Mouse (Mus musculus) brain, embryonic 18.5 days (tissue): ENCODE results near the gene Prrt1.

Experiments
- DNase-seq: peaks from one replicate; pipeline ENCODE4 v3.0.0-alpha.2; 2012; ENCODE audit warnings: low read depth, low spot score

The Prrt1 gene

DNA sequence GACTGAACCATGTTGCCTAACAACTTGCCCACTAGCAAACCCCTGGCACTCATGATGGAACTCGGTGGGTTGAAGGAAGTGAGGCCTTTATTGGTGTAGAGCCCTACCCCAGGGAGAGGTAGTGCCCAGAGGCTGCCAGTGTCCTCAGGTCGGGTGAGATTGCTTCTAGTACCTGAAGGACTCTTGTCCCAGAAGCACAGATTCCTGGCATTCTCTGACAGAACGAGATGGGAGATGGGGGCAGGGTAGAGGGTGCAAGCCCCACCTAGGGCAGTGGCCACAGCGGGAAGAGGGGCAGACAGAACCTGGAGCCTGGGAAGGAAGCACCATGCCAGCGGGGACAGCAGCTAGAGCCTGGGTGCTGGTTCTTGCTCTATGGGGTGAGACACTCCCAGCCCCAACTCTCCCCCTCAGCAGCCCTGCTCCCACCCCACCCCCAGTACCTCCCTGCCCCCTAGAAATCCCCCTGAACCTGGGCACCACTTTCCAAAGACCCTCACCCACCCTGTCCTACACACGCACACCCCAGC is 31.7 kb upstream of the Prrt1 start, which contains the start of gene Ager:
TSS of gene Ager (plus strand) at position 297 of the 530 bp plus-strand sequence.
- DNase-seq = no peak

GRCm38 (mm10) chr17:34599891-34600290 is 29.4 kb upstream of the Prrt1 start:
- no peak for DNase-seq

- DNase-seq = no peak
These were observed 27.5 kb upstream of the Prrt1 start for GRCm38 (mm10) chr17:34601796-34602195.

DNA sequence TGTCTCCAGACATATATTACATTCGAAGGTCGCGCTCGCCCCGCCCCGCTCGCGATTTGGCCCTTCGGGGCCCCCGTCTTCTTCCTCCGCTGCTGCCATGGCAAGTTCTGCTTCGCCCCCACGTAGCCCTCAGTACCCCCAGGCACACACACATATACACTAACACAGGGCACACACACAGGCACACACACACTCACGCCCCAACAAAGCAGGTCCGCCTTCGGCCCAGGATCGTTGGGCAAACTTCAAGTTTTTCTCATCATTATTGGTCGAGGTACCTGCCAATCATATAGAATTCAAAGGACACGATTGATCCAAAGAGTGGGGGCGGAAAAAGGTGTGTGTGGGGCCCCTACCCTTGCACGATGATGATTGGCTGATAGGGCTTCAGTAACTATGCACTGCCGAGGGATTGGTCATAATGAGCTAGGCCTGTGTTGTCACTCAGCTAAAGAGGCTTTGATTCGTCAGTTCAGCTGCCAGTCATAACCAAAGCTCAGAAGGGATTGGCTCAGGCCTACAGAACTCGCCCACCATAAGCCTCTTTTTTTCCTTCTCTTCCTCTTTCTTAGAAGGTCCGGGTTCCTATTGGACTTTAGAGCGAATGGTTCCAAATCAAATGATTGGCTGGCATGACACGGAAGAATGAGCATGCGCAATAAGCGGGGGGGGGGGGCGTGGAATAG is 25.8 kb upstream of the Prrt1 start, which contains the start of gene Rnf5:
TSS of gene Rnf5 (minus strand) at position 316 of the 686 bp plus-strand sequence.
- DNase-seq = peak; percentile 100

GRCm38 (mm10) chr17:34604061-34604508 is 25.2 kb upstream of the Prrt1 start, which contains the start of gene Agpat1:
Agpat1 (plus strand) TSS chr17:34604262.
- no peak for DNase-seq

GRCm38 (mm10) chr17:34604511-34605237 is 24.7 kb upstream of the Prrt1 start:
- no peak for DNase-seq

DNA sequence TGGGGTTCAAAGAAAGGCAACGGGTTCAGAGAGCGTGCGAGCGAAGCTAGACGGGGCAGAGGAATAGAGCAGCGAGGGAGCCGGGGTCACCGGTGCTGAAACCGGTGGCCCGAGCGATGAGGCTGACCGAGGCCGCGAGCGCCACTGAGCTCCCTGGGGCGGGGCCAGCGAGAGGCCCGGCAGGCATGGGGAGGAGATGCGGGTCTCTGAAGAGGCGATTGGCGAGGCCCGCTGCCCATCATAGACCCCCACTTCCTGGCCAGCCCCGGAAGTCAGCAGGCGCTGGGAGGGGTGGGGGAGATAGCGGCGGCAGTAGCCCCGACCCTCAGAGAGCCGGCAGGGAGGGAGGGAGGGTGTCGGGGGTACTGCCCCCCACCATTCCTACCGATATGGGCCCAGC is 23.7 kb upstream of the Prrt1 start:
- DNase-seq = peak; percentile 92

- DNase-seq = no peak
These were observed 22.9 kb upstream of the Prrt1 start for GRCm38 (mm10) chr17:34606186-34607039.

DNA sequence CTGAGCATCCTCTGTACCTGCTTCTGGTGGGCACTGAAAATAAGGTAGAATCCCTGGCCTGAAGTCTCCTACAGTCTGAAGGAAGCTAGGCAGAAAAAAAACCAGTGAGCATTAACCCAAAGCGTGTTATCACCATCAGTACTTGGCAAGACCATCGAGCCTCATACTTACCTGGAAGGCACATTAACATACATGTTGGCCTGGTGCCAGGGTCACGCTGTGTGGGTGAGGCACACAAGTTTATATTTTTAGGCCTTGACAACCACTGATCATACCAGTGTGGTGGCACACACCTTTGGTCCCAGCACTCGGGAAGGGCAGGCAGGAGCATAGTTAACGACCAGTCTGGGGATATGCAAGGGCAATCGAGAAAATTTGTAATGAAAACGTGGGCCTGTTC is 21.3 kb upstream of the Prrt1 start:
- no peak for DNase-seq

- no peak for DNase-seq
These were observed 18.3 kb upstream of the Prrt1 start for GRCm38 (mm10) chr17:34611050-34611449.

DNA sequence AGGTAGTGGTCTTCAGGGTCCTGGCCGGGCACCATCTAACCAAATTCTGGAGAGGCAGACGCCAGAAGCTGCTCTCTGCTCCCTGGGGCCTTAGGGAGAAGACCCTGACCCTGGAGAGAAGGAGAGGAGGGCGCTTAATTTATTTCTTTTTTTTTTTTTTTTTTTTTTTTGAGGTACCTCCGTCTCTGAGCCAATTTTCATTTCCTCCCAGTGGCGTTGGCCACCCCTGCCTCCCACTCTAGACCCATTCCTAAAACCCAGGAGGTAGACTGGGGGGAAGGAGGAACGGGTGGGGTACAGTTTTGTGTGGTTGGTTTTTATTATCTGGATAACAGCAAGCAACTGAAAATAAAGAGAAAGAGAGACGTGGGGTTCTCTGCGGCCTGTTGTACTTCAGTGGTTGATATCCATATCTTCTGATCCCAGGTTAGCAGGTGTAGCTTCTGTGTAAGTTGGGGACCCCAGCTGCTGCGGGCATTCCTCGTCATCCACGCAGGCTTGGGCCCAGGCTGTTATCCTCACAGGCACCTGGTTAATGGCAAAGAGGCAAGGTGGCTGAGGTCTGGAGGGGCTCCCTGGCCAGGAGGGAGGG is 16.2 kb upstream of the Prrt1 start:
- no peak for DNase-seq

GRCm38 (mm10) chr17:34613830-34614229 is 15.5 kb upstream of the Prrt1 start:
- no peak for DNase-seq

DNA sequence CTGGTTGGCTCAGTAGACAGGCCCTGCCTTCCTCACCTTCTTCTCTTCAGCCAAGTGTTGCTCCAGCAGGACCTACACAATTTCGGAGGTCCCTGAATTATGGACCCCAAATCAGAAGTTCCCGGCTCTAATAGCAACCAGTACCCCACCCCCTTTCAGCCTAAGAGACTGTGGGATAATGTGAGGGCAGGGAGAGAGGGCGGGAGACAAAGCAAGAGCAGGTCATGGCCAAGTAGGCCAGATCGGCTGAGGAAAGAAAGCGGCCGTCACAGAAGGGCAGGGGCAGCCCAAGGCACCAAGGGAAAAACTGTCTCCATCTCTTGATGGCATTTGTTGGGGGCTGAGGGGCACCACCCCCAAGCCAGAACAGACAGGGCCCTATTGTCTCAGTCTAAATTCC is 13.5 kb upstream of the Prrt1 start, which contains the start of gene Egfl8:
TSS of gene Egfl8 (minus strand) at position 101 of the 400 bp plus-strand sequence.
- DNase-seq = no peak

- DNase-seq = no peak
These were observed 10.3 kb upstream of the Prrt1 start for GRCm38 (mm10) chr17:34618999-34619398.

GRCm38 (mm10) chr17:34621006-34621405 is 8.3 kb upstream of the Prrt1 start:
- no peak for DNase-seq

- no peak for DNase-seq
These were observed 6.2 kb upstream of the Prrt1 start for GRCm38 (mm10) chr17:34623161-34623560.

DNA sequence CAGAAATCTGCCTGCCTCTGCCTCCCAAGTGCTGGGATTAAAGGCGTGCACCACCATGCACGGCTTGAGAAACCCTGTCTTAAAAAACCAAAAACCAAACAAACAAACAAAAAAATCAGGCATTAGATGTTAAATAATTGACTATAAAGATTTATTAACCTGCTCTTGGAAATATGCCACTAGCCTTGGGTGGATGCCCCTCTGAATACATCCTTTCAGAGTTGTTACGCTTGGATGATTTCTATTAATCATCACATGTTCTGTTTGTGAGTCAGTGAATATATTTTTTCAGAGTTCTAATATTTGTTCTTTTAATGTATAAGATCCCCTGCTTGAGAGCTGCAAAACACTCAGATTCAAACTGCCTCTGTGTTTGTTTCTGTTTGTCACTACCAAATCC is 4.4 kb upstream of the Prrt1 start:
- no peak for DNase-seq

GRCm38 (mm10) chr17:34626062-34626772 is 3.1 kb upstream of the Prrt1 start:
- DNase-seq = no peak

DNA sequence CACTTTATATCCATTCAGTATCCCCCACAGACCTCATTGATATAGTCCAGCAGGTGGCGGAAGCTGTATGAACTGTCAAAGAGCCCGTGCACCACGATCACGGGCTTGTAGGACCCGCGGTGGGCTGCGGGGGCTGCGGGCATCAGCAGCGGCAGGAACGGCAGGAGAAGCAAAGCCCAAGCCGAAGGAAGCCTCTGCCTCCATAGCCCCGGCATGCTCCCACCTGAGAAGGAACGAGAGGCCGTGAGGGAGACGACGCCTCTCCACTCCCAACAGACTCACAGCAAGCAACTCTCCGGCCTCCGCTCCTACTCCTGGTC is 2.6 kb upstream of the Prrt1 start:
- no peak for DNase-seq

- peak; percentile 84 for DNase-seq
These were observed 2.0 kb upstream of the Prrt1 start for GRCm38 (mm10) chr17:34627093-34627942.
